Mouse (Mus musculus): ENCODE measurements around the gene Ninj1. TPM values are rescaled to one million over a fixed set of nuclear protein-coding genes. Genes with fewer than 3 reads are reported as not detected.
A peak's percentile ranks its signal among the peaks of the same experiment; 100 is the strongest.

The Ninj1 gene
- total RNA-seq, 2 experiments from 2014 or later = 17.3 to 23.8 TPM

DNA sequence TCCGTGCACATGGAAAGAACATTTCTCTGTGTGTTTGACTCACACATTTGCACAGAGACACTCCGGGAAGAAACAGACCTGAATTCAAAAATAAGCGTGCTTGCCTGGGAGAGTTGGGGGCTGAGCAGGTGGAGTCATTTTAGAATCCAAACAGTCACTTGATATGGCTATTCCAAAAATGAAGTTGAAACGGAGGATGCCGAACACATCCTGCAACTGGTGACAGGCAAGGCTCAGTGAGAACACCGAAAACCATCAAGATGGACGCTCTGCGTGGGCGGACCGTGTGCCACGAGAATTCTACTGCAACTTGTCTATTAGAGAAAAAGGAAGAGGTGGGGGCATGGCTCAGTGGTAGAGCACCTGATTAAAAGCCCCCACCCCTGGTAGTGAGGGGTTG is 16.7 kb upstream of the Ninj1 start:
- DNase-seq (ENCODE audit: low spot score) = no peak

DNA sequence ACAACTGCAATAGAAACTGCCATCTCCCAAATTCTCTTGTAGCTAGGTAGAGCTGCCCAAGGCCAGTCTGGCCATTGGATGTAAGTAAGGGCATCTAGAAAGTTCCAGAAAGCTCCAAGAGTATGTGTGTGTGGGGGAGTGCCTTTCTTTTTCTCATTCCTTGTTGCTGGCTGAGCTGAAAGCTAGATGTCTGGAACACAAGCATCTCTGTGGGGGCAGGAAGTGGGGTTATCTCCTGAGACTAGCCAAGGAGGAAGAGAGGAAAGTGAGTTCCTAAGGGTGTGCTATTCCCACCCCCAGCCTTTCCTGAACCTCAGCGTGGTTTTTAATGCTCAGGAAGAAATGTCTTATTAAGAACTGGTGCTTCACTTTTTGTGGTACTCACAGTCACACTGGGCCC is 15.6 kb upstream of the Ninj1 start:
- DNase-seq (ENCODE audit: low spot score) = no peak

DNA sequence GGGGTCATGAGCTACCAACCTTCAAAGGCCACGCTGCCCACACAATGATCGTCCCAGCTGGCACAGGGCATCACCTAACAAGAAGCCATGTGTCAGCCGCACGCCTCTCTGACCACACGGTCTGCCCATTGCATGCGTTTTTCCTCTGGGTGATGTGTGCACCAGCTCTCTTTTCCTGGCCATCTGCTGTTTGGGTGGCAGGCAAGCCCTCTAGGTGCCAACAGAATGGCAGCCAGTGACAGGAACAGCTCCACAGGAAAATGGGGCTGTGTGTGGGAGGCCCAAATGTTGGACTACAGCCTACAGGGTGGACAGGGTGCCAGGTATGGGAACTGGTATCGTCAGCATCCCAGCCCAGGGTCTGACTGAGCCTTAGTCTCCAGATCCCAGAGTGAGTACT is 14.9 kb upstream of the Ninj1 start:
- DNase-seq (ENCODE audit: low spot score) = no peak

DNA sequence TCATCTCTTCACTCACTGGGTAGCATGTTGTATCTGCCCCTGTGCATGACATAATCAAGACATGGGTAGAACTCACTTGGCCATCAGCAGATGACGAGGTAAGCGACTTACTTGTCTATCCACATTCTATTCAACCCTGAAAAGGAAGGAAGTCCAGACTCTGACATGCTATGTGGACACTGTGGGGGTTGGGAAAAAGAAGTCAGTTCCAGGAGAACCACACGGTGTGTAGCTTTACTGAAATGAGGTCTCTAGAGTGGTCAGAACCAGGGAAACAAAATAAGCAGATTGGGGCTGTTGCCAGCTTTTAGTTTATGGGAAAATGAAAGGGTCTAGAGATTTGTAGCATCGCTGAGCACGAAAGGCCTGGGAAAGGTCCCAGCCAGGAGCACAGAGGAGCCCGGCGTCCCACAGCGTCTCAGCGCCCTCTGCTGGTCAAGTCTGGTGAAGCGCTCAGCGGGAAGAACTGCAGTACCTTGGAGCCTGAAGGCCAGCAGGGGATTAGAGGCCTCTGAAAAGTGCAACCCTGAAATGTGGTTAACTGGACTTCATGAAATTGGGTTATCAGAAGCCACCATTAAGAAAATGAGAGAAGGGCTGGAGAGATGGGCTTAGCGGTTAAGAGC is 14.2 kb upstream of the Ninj1 start:
- DNase-seq (ENCODE audit: low spot score) = peak; percentile 92

DNA sequence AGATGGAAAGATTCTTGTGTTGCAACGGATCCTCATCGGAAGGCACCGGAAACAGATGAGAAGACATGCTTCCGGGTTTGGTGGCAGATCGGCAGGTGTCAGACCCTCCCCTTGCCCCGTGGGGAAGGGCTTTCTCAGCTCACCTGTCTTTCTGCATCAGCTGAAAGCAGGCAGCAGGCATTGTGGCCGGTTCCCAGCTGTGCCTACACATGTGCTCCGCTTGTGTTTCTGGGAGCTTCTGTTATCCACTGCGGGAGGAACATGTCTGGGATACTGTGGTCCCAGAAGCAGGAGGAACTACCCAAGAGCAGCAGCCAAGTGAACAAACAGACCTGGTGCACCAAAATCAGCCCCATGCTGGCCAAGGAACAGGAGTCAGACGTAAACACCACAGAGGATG is 11.8 kb upstream of the Ninj1 start:
- DNase-seq (ENCODE audit: low spot score) = no peak

DNA sequence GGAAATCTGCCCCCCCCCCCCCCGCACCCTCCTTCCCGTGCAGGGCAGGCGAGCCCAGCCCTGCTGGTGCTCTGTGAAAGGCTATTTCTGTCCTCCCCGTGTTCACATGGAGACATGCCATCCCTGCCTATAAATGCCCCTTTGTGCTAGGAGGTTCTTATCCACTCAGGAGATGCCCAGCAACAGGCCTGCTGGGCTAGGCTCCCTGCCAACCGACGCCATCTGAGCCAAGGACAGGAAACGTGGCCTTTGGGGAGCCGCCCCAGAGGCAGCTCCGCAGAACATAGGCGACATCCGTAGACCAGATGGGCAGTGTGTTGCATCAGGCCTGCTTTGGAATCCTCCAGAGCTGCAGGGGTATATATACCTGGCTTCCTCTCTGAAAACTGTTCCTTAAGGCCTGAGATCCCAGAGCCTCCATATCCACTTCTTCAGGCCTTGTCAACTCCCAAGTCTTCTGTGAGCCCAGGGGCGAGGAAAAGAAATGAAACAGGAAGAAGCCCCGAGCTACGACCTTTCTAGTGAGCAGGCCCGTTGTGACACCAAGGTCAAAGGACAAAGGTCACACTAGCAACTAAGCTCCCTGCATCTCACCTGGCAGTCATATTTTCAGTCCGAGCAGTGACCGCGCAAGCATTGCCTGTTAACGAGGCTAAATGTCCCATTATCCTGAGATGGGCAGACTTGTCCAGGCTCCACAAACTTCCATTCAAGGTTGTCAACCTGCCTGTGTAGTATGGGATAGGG is 8.3 kb upstream of the Ninj1 start:
- DNase-seq (ENCODE audit: low spot score) = peak; percentile 77

DNA sequence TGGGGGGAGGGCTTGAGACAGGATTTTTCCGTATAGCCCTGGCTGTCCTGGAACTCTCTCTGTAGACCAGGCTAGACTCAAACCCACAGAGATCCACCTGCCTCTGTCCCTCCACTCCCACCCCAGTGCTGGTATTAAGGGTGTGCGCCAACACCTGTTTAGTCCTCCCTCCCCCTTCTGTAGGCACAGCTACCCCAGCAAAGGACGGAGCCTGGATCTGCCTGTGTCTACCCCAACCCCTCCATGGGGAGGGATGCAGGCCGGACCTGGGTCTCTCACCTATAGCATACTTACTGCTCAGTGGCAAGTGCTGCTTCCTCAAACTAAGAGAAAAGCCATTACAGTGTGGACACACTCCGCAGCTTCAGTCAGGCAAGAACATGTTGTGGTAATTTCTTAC is 7.0 kb upstream of the Ninj1 start:
- DNase-seq (ENCODE audit: low spot score) = no peak

DNA sequence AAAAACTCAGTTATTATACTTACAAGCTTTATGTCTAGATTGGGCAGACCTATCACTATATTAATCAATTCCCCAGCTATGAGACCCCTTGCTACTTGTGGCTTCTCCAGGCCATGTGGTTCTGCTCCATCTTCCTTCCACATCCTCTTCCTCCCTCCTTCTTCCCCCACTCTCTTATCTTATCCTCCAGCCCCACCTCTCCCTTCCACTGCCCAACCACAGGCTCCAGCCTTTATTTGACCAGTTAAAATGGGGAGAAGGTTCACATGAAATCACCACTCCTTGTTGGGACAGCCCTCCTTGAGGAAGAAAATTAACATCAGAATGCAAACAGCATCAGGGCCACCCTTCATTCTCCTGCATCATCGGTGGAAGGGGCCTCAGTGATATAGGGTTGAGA is 6.6 kb upstream of the Ninj1 start:
- DNase-seq (ENCODE audit: low spot score) = no peak

DNA sequence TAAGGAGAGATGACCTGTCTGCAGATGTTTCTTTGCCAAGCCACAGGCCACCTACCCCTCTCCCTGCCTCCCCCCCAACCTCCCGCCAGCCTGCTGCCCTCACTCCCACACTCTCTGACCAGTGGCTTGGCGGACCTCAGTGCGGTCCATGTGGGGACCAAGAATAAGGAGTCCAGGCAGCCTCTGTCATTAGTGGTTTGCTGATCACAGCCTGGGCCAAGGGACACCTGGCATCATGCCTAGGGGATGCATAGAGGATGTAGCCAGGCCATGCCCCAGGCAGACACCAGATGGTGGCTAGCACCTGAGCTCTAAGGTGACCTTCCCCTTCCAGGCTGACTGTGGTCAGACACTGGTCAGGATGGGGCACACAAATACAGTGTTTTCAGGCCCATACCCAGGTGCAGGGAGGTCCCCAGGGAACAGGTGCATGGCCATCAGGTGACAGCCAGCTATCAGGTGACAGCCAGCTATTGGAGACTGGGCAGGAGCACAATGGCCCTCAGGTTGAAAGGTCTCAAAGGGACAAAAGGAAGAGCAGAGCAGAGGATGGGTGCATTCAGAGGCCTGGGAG is 5.8 kb upstream of the Ninj1 start:
- DNase-seq (ENCODE audit: low spot score) = no peak

DNA sequence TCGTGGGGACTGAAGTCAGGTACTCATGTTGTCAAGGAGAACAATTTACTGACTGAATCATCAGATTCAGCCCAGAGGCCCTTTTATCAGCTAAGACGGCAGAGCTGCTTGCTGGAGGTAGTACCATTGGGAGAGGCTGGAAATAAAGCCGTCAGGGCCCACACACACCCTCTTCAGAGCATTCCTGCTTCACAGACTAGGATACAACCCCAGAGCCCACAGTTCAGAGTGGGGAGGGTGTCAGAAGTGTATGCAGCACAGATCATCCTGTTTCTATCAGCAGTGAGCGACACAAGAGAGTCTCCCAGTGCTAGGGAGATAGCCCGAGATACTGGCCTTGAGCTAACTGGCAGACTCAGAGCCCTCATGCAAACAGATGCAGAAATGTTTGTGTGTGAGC is 4.1 kb upstream of the Ninj1 start:
- DNase-seq (ENCODE audit: low spot score) = no peak

DNA sequence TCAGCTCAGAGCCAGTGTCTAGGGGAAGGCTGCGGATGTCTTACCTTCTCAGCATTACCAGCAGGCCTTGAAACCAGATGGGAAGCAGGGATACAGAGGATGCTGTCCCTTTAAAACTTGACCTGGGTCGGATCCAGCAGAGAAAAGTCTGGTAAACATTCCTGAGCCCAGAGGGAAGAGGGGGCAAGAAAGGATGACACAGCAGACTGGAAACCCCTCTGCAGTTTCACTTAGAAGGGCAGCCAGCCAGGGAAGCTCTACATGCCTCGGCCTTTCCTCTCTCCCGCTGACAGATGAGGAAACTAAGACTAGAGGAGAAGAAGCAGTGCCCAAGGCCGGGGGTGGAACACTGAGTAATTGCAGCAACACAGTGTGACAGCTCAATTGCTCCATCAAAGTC is 3.6 kb upstream of the Ninj1 start:
- peak; percentile 30 for DNase-seq (ENCODE audit: low spot score)

DNA sequence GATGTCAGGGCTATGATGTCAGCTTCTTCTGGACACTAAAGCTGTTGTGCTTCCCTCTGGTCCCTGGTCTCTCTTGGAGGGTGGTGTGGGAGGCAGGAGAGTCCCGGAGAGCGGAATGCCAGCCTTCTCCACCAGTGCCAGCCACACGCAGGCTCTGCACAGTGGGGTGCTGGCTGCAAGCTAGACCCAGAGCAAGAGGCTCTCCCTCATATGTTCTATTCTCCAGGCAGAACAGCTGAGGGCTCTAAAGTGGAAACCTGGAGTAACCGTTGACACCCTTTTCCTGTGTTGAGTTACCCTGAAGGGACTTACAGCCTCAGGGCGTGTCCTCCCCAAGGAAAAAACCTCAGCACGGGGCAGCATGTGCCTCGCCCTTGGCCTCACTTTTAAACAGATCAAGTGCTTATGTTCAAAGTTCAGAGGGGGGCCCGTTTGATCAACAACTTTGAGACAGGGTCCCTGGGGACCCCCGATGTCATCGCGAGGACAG is 442 bp upstream of the Ninj1 start:
- no peak for DNase-seq (ENCODE audit: low spot score)

DNA sequence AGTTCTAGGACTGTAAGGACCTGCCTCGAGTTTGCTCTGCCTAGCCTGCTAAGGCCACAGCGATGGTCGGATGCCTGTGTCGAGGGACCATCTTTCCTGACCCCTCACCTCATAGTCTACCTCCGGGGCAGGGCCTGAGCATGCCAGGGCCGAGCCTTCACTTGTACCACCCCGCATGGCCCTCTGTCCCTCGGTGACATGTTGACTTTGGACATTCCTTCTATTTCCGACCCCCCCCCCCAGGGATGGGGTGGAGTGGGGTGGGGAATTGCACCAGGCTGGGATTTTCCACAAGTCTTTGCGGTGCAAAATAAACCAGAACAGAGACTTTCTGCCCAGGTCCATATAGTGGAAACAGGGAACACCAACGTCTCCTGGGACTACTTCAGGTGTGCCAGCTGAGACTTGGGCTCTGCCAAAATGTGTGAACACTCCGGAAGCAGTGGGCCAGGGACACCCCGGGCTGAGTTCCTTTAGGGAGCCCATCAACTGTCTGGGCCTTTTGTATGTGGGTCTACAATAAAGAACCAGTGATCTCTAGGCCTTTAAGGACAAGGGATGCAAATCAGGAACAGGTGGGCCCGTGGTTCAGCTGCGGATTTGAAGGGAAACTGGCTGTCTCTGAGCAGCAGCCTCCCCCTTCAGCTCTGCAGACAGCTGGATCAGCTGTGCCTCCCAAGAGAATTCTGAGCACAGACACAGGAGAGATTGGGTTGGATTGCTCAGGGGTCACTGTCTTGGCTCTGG is 1.1 kb downstream of the Ninj1 start:
- DNase-seq (ENCODE audit: low spot score) = no peak

DNA sequence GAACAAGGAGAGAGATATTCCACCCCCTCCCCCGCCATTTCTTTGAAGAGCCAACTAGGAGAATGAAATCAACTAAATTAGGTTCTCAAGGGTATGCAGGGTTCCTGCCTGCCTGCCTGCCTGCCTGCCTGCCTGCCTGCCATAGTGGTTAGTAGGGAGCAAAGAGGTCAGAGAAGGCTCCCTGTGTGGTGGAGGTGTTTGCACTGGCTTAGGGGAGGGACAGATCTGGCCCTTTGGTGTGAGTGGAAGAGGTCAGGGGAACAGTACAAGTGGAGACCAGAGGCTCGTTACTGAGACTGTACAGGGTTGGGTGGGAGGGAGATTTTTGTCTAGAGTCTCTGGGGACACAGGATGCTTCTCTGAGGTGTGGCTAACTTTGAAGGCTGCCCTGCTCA is 1.7 kb downstream of the Ninj1 start:
- DNase-seq (ENCODE audit: low spot score) = no peak

DNA sequence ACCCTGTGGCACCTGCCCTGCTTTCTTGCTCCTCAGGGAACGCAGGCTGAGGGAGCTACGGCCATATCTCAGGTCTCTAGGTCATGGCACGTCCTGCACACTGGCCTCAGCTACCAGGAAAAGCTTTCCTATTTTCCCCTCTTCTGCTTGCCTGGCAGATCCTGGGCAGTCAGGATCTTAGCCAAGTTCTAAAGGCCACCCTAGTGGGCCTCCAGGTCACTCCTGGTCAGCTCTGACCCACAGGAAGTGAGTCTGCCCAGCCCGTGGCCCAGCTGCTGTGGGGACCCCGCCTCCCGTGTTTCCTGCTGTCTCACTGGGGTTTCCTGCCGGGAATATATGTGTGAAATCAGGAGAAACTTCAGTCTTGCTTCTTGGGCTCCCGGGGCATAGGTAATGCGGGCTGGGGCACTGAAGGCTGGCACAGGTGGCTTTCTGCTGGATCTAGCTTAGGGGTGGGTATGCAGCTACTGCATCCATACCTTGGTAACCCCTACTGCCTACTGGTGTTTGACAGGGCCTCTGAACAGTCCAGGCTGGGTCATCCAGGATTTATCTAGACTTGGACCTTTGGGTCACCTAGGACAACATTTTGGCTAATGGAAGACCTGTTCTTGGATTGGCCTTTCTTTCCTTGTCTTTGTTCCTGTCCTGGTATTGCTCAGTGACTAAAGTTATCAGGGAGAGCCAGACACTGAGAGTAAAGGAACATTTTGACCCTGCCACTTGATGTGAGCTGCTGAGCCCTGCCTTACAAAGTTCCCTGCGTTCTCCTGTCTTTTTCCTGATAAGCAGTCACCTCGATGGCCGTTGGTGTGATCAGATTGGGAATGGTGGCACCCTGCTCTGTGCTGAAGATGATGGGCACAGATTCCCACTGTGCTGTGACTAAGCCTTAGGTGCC is 2.9 kb downstream of the Ninj1 start:
- DNase-seq (ENCODE audit: low spot score) = no peak

DNA sequence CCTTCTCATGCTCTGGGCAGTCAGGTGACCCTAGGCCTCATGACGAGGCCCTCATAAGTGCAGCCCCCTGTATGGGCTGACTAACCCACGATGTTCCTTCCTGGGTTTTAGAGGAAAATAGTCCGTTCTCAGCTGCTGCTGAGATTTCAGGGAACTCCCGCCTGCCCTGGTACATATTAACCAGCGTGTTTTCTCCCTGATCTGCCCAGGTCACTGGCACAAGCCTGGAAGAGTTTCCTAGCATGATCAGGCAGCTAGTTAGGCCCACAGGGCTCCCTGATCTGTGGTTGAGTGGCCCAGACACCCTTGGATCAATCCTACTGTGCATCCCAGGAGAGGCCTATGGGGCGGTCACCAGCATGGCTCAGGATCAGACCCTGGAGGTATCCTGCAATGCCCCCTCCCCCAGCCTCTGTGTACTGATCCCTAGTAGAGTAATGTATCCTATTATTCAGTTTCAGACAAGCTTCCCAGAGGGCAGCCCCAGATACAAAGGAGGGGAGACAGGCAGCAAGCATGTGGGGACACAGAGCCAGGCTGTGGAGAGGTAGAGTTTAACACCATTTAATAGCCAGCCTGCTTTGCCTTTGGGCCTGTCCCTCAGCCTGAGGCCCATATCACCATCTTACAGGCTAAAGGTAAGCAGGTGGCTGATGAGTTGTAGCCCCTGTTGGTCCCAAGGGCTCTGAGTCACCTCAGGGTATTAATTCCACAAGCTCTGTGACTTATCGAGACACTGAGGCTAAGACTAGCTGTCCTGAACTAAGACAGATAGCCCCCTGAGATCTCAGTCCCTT is 3.8 kb downstream of the Ninj1 start:
- DNase-seq (ENCODE audit: low spot score) = no peak

DNA sequence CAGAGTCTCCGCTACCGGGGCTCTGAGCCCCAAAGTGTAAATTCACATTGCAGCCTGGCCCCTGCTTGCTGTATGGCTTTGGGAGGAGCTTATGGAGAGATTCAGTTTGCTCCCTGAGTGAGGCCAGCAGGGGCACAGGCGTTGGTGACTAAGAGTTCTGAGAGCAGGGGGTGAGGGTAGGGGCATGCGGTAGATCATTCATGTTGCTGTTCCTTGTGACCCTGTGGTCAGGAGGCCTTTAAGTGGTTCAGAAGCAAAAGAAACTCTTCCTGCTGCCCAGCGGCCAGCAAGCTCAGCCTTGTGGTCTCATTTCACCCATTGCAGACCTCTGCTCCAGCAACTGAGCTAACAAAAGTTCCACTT is 4.4 kb downstream of the Ninj1 start:
- DNase-seq (ENCODE audit: low spot score) = no peak

DNA sequence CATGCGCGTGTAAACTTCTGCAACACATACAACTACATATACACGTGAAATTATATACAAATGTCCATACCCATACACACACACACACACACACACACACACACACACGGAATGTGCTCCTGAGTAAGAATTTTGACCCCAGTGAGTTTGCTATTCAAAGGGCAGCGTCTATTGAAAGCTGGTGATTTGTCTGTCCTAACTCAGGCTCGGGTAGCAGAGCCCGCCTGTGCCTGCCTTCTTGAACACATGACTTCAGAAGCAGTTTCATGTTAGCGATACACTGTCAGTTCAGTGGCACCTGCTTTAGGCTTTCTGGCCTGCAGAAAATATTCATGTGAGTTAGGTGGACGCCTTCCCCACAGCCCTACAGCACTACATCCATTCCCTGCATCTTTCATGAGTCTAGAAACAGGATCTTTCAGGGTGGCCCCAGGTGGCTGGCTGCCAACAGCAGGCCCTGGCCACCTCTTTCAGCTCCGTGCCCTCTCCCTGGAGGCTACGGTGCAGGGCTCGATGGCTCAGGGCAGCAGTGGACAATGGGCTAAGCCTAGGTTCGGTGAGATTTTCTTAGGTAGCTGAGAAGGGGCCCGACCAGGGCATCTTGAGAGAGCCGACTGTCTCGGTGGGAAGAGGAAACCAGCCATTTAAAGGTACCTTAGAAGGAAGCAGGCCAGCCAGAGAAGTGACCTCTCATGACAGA is 5.0 kb downstream of the Ninj1 start:
- DNase-seq (ENCODE audit: low spot score) = no peak

DNA sequence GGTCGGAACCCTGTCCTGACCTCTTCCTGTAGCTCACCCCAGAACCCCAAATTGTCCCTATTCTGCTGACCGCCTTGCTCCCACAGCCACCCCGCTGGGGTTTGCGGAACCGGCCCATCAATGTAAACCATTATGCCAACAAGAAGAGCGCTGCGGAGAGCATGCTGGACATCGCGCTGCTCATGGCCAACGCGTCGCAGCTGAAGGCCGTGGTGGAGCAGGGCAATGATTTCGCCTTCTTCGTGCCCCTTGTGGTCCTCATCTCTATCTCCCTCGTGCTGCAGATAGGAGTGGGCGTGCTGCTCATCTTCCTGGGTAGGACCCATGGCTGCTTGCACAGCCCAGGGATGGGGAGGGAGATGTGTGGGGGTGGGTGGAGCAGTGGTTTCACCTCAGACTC is 6.4 kb downstream of the Ninj1 start:
- no peak for DNase-seq (ENCODE audit: low spot score)

DNA sequence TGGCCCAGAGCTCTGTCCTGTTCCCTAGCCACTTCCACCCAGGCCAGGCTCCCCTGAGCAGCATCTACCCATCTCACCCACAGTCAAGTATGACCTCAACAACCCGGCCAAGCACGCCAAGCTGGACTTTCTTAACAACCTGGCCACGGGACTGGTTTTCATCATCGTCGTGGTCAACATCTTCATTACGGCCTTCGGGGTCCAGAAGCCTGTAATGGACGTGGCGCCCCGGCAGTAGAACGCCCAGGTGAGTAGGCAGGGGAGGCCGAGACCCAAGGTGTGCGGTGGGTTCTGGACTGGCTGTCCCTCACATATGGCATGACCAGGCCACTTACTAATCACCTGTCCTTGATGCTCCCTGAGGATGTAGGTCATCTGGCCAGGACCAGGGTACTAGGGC is 7.5 kb downstream of the Ninj1 start:
- no peak for DNase-seq (ENCODE audit: low spot score)

Data from gastrocnemius, adult 18-20 months (tissue).